Mouse (Mus musculus) stomach, embryonic 14.5 days (tissue): ENCODE measurements around the gene Rps23. TPM values are rescaled to one million over a fixed set of nuclear protein-coding genes. Genes with fewer than 3 reads are reported as not detected.
"Not testable (repeated sequence)": the region's sequence is repeated elsewhere in the genome, so short reads cannot be mapped to it uniquely, and the experiment has no call there.

Experiments
- ATAC-seq: fragments of 200-750 bp; cut with Nextera tagmentation; 2 replicates; pipeline ENCODE4 v1.8.0; 2017; ENCODE audit warnings: low read depth, moderate TSS enrichment; ENCODE audit not compliant: insufficient number of reproducible peaks, insufficient read depth, low FRiP score
- H3K27ac ChIP-seq: fragments of 300-500 bp; sonication (generic); 2 replicates; pipeline ENCODE4 v1.5.1; 2014; ENCODE audit warnings: mild to moderate bottlenecking, low read length, moderate library complexity, mixed read lengths
- H3K27me3 ChIP-seq: fragments of 300-500 bp; sonication (generic); 2 replicates; pipeline ENCODE4 v1.6.1; 2014; ENCODE audit warnings: low read length, control low read depth, mixed read lengths; ENCODE audit not compliant: control insufficient read depth, insufficient read depth
- H3K36me3 ChIP-seq: fragments of 300-500 bp; sonication (generic); 2 replicates; pipeline ENCODE4 v1.6.1; 2014; ENCODE audit warnings: mild to moderate bottlenecking, control low read depth, low read length, moderate library complexity, mixed read lengths; ENCODE audit not compliant: control insufficient read depth, insufficient read depth
- H3K4me1 ChIP-seq: fragments of 300-500 bp; sonication (generic); 2 replicates; pipeline ENCODE4 v1.6.1; 2014; ENCODE audit warnings: low read length, control low read depth, mixed read lengths; ENCODE audit not compliant: control insufficient read depth, insufficient read depth
- H3K4me2 ChIP-seq: fragments of 300-500 bp; sonication (generic); replicated peaks from 2 replicates; pipeline ENCODE4 v1.6.1; 2014; ENCODE audit warnings: low read depth, low read length, control low read depth
- H3K4me3 ChIP-seq: fragments of 300-500 bp; sonication (generic); 2 replicates; pipeline ENCODE4 v1.5.1; 2014; ENCODE audit warnings: low read depth, low read length, control low read depth
- H3K9ac ChIP-seq: fragments of 300-500 bp; sonication (generic); replicated peaks from 2 replicates; pipeline ENCODE4 v1.6.1; 2014; ENCODE audit warnings: low read depth, mild to moderate bottlenecking, control low read depth, low read length, moderate library complexity, mixed read lengths
- H3K9me3 ChIP-seq: fragments of 300-500 bp; sonication (generic); 2 replicates; pipeline ENCODE4 v1.6.1; 2016; ENCODE audit warnings: low read depth, low read length, control low read depth; ENCODE audit not compliant: control insufficient read depth
- WGBS: fragments of 180-500 bp; shearing (Covaris S2); extraction: QIAGEN DNeasy Blood & Tissue Kit; methylation state at CpG from one replicate; pipeline ENCODE4 v1.1.7; 2014; 5-methylcytosine and 5-hydroxymethylcytosine counted together
- polyA plus RNA-seq: library from polyadenylated mRNA; unstranded; fragments of >200 nt; fragmentation: Nextera tagmentation; extraction: Ambion mirVana; gene quantifications from 2 replicates; pipeline ENCODE4 v1.2.1, GENCODE M21; 2014

Gene Rps23
- polyA plus RNA-seq, 1 experiment from 2014 or later = 347 TPM

DNA sequence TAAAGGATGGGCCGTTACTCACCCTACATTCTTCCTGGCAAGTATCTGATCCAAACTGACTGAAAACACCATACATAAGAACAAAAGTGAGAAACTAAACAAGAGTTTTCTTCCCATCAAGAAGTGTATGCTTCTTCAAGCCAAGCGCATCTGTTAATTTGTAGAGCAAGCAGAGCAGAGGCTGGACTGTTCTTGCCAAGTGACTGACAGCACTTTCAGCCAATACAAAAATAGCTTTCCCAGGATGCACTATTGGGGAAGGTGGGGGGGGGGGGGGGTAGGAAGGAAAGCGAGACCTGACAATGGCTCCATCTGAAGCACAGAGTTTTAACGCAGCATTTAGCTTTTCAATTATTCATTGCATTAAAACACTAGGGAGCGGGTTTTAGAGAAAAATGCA lies 17.6 kb upstream of the Rps23 start, which contains the start of gene Atp6ap1l:
TSS of gene Atp6ap1l (minus strand) at position 180 of the 400 bp plus-strand sequence.
- Histone ChIP-seq H3K9me3 (no peaks in the 10 kb centered on the region), H3K4me1 (no peaks in the 10 kb centered on the region), H3K36me3 (no peaks in the 10 kb centered on the region), H3K27ac (no peak within 1 kb of the TSS), H3K27me3 (no peaks in the 10 kb centered on the region), H3K4me3 (no peak within 1 kb of the TSS), H3K4me2 (no peak within 1 kb of the TSS), H3K9ac (no peak within 1 kb of the TSS)
- 86% methylated on average over 5 of the region's 5 CpGs for WGBS
- ATAC-seq = no peak

DNA sequence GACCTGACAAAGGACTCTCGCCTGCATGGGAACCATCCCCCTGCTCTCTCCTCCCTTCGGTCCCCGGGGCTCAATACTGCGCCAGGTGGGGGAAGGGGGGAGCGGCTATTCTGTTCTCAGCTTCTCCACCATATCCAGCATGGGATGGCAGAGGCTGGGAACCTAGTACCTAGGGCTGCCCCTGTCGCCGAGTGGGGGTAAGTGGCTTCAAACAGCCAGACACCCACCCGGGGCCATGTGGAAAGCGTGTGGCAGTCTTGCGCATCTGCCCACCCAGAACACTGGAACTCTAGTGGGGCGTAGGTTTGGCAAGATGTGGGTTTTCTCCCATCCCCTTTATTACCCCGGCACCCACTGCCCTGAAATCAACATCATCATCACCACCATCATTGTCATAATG lies 15.4 kb upstream of the Rps23 start:
- H3K36me3 ChIP-seq = no peaks in the 10 kb centered on the region
- 94% methylated on average over 12 of the region's 12 CpGs for WGBS
- no peak overlapping the region for H3K4me2 ChIP-seq
- no peak overlapping the region for H3K4me3 ChIP-seq
- no peak overlapping the region for H3K9ac ChIP-seq
- ATAC-seq = no peak
- no peak overlapping the region for H3K27ac ChIP-seq
- H3K4me1 ChIP-seq = no peaks in the 10 kb centered on the region
- H3K27me3 ChIP-seq = no peaks in the 10 kb centered on the region
- no peaks in the 10 kb centered on the region for H3K9me3 ChIP-seq

DNA sequence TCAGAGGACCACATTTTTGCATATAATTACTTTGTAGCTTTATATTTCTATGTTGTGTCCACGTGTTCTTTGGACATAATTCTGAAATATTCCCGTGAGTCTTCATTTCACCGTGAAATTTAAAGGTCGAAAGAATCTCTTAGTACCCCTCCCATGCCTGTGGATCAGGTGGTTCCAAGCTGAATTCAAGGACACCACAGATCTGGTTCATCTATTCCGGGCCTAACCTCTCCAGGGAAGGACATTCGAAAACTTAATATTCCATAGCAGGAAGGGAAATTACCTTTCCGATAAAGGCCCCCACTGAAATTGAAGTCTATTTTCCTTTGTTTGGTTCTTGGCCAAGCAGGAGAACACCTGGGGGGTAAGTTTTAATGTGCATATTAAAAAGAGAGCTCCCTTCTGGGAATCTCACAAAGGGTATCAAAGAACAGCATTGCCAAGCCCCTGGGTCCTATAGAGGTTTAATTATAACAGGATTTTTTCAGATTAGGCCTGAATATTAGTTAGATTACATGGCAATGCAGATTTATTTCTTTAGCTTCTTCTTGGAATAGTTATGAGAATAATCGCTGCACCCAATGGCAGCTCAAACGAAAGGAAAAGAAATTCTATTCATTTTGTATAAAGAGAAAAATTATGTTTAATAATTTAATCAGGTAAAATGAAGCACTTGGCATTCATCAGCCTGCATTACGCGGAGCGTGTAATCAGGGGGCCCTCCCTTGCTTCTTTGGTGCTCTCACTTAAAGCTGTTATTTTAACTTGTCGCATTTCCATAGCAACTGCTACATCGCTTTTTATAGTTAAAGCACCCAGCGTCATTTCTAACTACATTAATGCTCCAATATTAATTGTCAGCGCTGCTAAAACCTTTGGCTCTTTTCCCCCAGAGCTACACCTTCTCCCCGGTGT lies 9.7 kb upstream of the Rps23 start:
- no peak for ATAC-seq
- no peak overlapping the region for H3K4me2 ChIP-seq
- no peak overlapping the region for H3K4me3 ChIP-seq
- WGBS = 82% methylated on average over 17 of the region's 17 CpGs
- H3K27me3 ChIP-seq = no peaks in the 10 kb centered on the region
- no peak overlapping the region for H3K9ac ChIP-seq
- no peaks in the 10 kb centered on the region for H3K36me3 ChIP-seq
- no peaks in the 10 kb centered on the region for H3K4me1 ChIP-seq
- H3K9me3 ChIP-seq = no peaks in the 10 kb centered on the region
- no peak overlapping the region for H3K27ac ChIP-seq

DNA sequence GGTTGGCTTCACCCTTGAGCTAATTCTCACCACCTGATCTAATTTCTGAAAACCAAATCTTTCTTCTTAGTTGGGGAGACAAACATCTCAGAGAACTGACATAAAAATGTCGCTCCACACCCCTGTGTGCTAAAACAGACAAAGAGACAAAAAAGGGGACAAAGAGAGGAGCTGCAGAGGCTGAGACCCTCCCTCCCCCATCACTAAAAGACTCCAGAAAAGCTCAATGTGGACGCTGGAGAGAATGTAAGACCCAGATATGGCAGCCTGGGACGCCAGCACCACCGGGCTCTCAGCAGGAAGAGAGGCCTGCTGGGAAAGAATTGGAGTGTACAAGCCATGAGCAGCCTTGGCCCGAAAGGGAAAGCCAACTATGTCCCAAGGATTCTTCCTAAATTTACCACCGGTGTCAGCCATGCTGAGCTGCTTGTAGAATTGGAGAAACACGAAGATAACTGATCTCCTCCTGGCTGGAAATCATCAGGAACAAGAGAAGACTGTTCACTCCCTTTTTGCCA lies 9.0 kb upstream of the Rps23 start:
- 59% methylated on average over 7 of the region's 7 CpGs for WGBS
- no peak for ATAC-seq
- H3K4me3 ChIP-seq = no peak overlapping the region
- H3K4me2 ChIP-seq = no peak overlapping the region
- H3K27me3 ChIP-seq = no peaks in the 10 kb centered on the region
- H3K9ac ChIP-seq = no peak overlapping the region
- no peak overlapping the region for H3K27ac ChIP-seq
- no peaks in the 10 kb centered on the region for H3K36me3 ChIP-seq
- H3K9me3 ChIP-seq = no peaks in the 10 kb centered on the region
- no peaks in the 10 kb centered on the region for H3K4me1 ChIP-seq

DNA sequence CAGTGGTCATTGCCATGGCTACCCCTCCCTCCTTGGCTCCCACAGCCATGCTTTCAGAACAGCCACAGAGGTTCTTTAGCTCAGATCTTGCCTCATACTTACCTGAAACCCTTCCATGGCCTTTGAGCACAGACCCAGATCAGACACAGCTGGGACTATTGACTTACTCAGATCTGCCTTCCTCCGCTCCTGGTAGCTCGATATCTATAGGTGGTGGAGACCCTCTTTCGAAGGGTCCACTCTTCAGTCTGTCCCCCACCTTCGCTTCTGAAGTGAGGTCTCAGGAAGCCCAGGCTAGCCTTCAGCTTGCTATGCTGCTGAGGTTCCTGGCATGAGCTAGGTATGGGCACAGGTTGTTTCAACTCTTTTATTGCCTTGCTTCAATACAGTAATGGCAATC lies 8.0 kb upstream of the Rps23 start:
- 89% methylated on average over 4 of the region's 4 CpGs for WGBS
- no peak for ATAC-seq
- no peak overlapping the region for H3K9ac ChIP-seq
- H3K27me3 ChIP-seq = no peaks in the 10 kb centered on the region
- no peaks in the 10 kb centered on the region for H3K36me3 ChIP-seq
- H3K9me3 ChIP-seq = no peaks in the 10 kb centered on the region
- H3K27ac ChIP-seq = no peak overlapping the region
- no peak overlapping the region for H3K4me2 ChIP-seq
- H3K4me3 ChIP-seq = no peak overlapping the region
- no peaks in the 10 kb centered on the region for H3K4me1 ChIP-seq

DNA sequence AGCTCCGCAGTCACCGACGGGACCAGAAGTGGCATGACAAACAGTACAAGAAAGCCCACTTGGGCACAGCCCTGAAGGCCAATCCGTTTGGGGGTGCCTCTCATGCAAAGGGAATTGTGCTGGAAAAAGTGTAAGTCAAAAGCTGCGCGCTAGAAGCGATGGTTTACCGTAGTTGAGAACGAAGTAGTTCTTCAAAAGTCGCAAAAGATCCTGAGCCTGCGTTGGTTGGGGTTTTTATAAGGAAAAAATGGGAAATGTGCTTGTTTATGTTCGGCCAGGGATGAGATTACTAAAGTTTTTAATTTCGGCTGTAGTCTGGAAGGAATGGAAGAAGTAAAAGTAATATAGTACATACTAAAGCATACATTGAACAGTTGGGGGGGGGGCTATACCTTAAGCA lies 859 bp downstream of the Rps23 start:
- H3K27me3 ChIP-seq = not testable (repeated sequence)

DNA sequence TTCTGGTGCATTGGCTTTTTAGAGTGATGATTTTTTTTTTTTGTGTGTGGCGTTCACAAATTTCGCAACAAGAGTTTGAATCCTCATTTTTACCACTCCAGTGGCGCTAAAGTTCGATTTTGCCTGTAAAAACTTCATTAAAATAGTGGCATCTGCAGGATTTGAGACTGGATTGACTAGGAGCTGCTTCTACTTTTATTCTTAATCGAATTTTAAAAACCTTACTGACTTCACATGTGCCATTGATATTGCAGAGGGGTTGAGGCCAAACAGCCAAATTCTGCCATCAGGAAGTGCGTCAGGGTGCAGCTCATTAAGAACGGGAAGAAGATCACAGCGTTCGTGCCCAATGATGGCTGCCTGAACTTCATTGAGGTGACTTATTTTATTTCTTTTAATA lies 1.3 kb downstream of the Rps23 start:
- Histone ChIP-seq H3K27ac (peak overlapping the region; percentile 55; the same call in 1 of the 2 replicates), H3K36me3 (peaks cover 29% of the 10 kb centered on the region), H3K4me2 (peak overlapping the region; percentile 78), H3K4me3 (peak overlapping the region; percentile 62), H3K27me3 (no peaks in the 10 kb centered on the region), H3K4me1 (no peaks in the 10 kb centered on the region), H3K9ac (peak overlapping the region; percentile 83), H3K9me3 (no peaks in the 10 kb centered on the region)
- WGBS = 48% methylated on average over 9 of the region's 9 CpGs
- no peak for ATAC-seq

More for the DNA sequence above, 859 bp downstream of the Rps23 start:
- peak overlapping the region; percentile 55; the same call in 1 of the 2 replicates for H3K27ac ChIP-seq
- peak overlapping the region; percentile 83 for H3K9ac ChIP-seq
- WGBS = under 1% methylated on average over 13 of the region's 13 CpGs
- H3K4me1 ChIP-seq, ATAC-seq, H3K9me3 ChIP-seq: not testable (repeated sequence)
- H3K4me2 ChIP-seq = peak overlapping the region; percentile 78
- peak overlapping the region; percentile 62 for H3K4me3 ChIP-seq
- peaks cover 27% of the 10 kb centered on the region for H3K36me3 ChIP-seq

DNA sequence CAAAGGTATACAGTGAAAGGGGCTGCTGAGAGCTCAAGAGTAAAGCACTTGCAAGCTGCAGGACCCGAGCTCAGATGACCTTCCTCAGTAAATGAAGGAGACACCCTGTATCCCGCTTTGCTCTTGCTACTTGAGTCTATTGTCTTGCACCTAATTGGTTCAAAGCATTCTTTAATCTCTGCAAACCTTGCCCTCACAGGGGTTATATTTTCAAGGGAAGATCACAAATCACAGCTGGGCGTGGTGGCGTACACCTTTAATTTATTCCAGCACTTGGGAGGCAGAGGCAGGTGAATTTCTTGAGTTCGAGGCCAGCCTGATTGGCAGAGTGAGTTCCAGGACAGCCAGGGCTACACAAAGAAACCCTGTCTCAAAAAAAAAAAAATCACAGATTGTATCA lies 2.4 kb downstream of the Rps23 start:
- H3K4me3 ChIP-seq = no peak overlapping the region

More for the DNA sequence above, 2.4 kb downstream of the Rps23 start:
- Histone ChIP-seq H3K9ac (no peak overlapping the region), H3K27ac (no peak overlapping the region), H3K4me1 (no peaks in the 10 kb centered on the region), H3K36me3 (peaks cover 29% of the 10 kb centered on the region), H3K9me3 (no peaks in the 10 kb centered on the region), H3K27me3 (no peaks in the 10 kb centered on the region), H3K4me2 (no peak overlapping the region)
- ATAC-seq = no peak
- 89% methylated on average over 5 of the region's 5 CpGs for WGBS
